Mouse (Mus musculus): ENCODE measurements around the gene Efnb3. TPM values are rescaled to one million over a fixed set of nuclear protein-coding genes. Genes with fewer than 3 reads are reported as not detected.

Efnb3 gene
- polyA plus RNA-seq, 1 experiment from 2014 or later, result 0.27 TPM

- no peak for TF ChIP-seq CTCF (IDR thresholded peaks at IDR 0.05)
- ATAC-seq (no peak), DNase-seq (ENCODE audit: low read depth, low spot score) (no peak)
- in situ Hi-C loops (cut with MboI; ENCODE audit: low pct_unique_long_range_greater_than_20kb), result no loop called here
- ChIA-PET POLR2A (no interaction called here), CTCF (no interaction called here)
- H3K27me3 ChIP-seq, result peaks cover 19% of the 10 kb centered on the region
These were observed 43.3 kb downstream of the Efnb3 start for GRCm38 (mm10) chr11:69516661-69517060.

DNA sequence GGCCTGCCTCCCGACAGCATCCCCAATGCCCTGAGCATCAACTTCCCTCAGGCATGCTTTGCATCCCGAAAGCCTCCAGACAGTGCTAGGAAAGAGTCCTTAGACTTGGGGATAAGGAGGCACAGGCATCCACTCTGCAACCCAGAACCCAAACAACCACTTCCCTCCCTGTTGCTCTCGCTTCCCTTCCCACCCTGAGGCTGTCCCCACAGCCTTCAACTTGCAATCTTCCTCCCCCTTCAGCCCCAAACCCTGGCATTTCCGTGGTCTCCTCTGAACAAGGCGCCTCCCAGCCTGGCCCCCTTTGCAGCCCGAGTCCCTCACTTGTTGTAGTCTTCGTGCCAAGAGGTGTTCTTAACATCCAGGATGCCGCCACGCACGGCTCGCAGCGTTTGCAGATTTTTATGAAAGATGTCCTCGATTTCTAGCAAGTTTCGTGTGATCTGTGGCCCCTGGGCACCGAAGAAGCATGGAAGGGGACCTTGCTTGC lies 43.8 kb downstream of the Efnb3 start:
- peaks cover 19% of the 10 kb centered on the region for H3K27me3 ChIP-seq
- DNase-seq (ENCODE audit: low read depth, low spot score) (no peak), ATAC-seq (no peak)
- in situ Hi-C loops (cut with MboI; ENCODE audit: low pct_unique_long_range_greater_than_20kb), result no loop called here
- POLR2A ChIA-PET, result no interaction called here
- no peak for TF ChIP-seq CTCF (IDR thresholded peaks at IDR 0.05)
- CTCF ChIA-PET, result no interaction called here

DNA sequence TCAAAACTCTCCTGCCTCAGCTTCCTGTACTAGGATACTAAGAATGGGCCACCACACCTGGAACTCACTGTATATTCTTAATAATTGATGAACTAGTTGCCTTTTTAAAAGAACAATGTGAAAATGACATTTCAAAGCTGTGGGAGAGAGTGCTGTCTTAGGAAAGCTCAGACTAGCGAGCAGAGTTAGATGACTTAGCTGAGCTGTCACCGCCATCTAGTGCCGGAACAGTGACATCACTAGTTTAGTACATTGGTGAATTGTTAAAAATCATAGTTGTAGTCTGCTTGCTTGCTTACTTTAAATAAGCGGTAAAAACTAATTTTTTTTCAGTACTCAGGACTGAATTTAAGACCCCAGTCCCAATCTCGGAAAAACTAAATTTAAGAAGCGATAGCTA lies 46.2 kb downstream of the Efnb3 start:
- peaks cover 19% of the 10 kb centered on the region for H3K27me3 ChIP-seq
- DNase-seq (ENCODE audit: low read depth, low spot score) (peak; percentile 6), ATAC-seq (no peak)
- in situ Hi-C loops (cut with MboI; ENCODE audit: low pct_unique_long_range_greater_than_20kb), result loop anchor here (5.0 kb wide), 1 partner anchor 247 kb away; no protein-coding TSS in a partner anchor
- CTCF ChIA-PET, result interaction anchor here (0.6 to 2.1 kb wide), 14 partner anchors 11 to 257 kb away, joined by 3 to 12 read pairs (median 3); no protein-coding TSS in a partner anchor
- POLR2A ChIA-PET, result interaction anchor here (0.5 to 1.6 kb wide), 2 partner anchors 9 to 116 kb away, joined by 4 to 7 read pairs; partner anchors contain the start of gene Tmem88
- peak; percentile 84 for TF ChIP-seq CTCF (IDR thresholded peaks at IDR 0.05)

GRCm38 (mm10) chr11:69510796-69511496 lies 49.1 kb downstream of the Efnb3 start:
- in situ Hi-C loops (cut with MboI; ENCODE audit: low pct_unique_long_range_greater_than_20kb), result loop anchor here (5.0 kb wide), 1 partner anchor 244 kb away; no protein-coding TSS in a partner anchor
- ATAC-seq (no peak), DNase-seq (ENCODE audit: low read depth, low spot score) (no peak)
- POLR2A ChIA-PET, result interaction anchor here (1.2 kb wide), 1 partner anchor 79 kb away, joined by 4 read pairs; no protein-coding TSS in a partner anchor
- no peak for TF ChIP-seq CTCF (IDR thresholded peaks at IDR 0.05)
- CTCF ChIA-PET, result interaction anchor here (1.1 to 1.9 kb wide), 4 partner anchors 8 to 254 kb away, joined by 3 to 7 read pairs (median 4); no protein-coding TSS in a partner anchor
- H3K27me3 ChIP-seq, result peaks cover 15% of the 10 kb centered on the region

Other genes starting within 250 kb of the Efnb3 start
- 21.1 TPM for gene Cntrob, start 236.4 kb downstream of the Efnb3 start, polyA plus RNA-seq (2021)
- 84.6 TPM for gene Trappc1, start 236.2 kb downstream of the Efnb3 start, polyA plus RNA-seq (2021)
- gene Kcnab3, start 233.9 kb downstream of the Efnb3 start, polyA plus RNA-seq (2021), result 1.6 TPM
- gene Rnf227, start 219.7 kb downstream of the Efnb3 start, polyA plus RNA-seq (2021), result 7.4 TPM
- 295 TPM for gene Chd3, start 190.8 kb downstream of the Efnb3 start, polyA plus RNA-seq (2021)
- gene Naa38, start 164.7 kb downstream of the Efnb3 start, polyA plus RNA-seq (2021), result 128 TPM
- gene Cyb5d1, start 164.6 kb downstream of the Efnb3 start, polyA plus RNA-seq (2021), result 28.1 TPM
- gene Tmem88, start 162.0 kb downstream of the Efnb3 start, polyA plus RNA-seq (2021), result 0.18 TPM
- gene Kdm6b, start 146.5 kb downstream of the Efnb3 start, polyA plus RNA-seq (2021), result 26.6 TPM
- 1.4 TPM for gene Dnah2, start 11.1 kb downstream of the Efnb3 start, polyA plus RNA-seq (2021)
- gene Wrap53, start 20.1 kb upstream of the Efnb3 start, polyA plus RNA-seq (2021), result 11.4 TPM
- 92.8 TPM for gene Trp53, start 20.2 kb upstream of the Efnb3 start, polyA plus RNA-seq (2021)
- gene Atp1b2, start 45.7 kb upstream of the Efnb3 start, polyA plus RNA-seq (2021), result 0.80 TPM
- not detected for gene Shbg, start 57.7 kb upstream of the Efnb3 start, polyA plus RNA-seq (2021)
- gene Sat2, start 61.8 kb upstream of the Efnb3 start, polyA plus RNA-seq (2021), result 5.2 TPM
- 82.4 TPM for gene Fxr2, start 72.8 kb upstream of the Efnb3 start, polyA plus RNA-seq (2021)
- 0.15 TPM for gene Sox15, start 95.1 kb upstream of the Efnb3 start, polyA plus RNA-seq (2021)
- 84.1 TPM for gene Mpdu1, start 102.4 kb upstream of the Efnb3 start, polyA plus RNA-seq (2021)
- gene Cd68, start 105.9 kb upstream of the Efnb3 start, polyA plus RNA-seq (2021), result 4.4 TPM
- gene Eif4a1, start 112.2 kb upstream of the Efnb3 start, polyA plus RNA-seq (2021), result 592 TPM
- gene Senp3, start 121.9 kb upstream of the Efnb3 start, polyA plus RNA-seq (2021), result 116 TPM
- gene Tnfsf13, start 125.6 kb upstream of the Efnb3 start, polyA plus RNA-seq (2021), result 5.0 TPM
- 26.6 TPM for gene Tnfsf12, start 135.6 kb upstream of the Efnb3 start, polyA plus RNA-seq (2021)
- 7.2 TPM for gene Tnfsfm13, start 135.9 kb upstream of the Efnb3 start, polyA plus RNA-seq (2021)
- 96.2 TPM for gene Polr2a, start 198.4 kb upstream of the Efnb3 start, polyA plus RNA-seq (2021)
- gene Slc35g3, start 201.8 kb upstream of the Efnb3 start, polyA plus RNA-seq (2021), result 0.32 TPM
- 36.9 TPM for gene Zbtb4, start 205.7 kb upstream of the Efnb3 start, polyA plus RNA-seq (2021)
- gene Chrnb1, start 235.7 kb upstream of the Efnb3 start, polyA plus RNA-seq (2021), result 27.7 TPM
- 0.03 TPM for gene Fgf11, start 241.7 kb upstream of the Efnb3 start, polyA plus RNA-seq (2021)
- 1.1 TPM for gene Tmem102, start 245.4 kb upstream of the Efnb3 start, polyA plus RNA-seq (2021)

Measured in Patski (cell line).